Mouse (Mus musculus): ENCODE data around the gene Hoxa2.

Hoxa2 gene

GRCm38 (mm10) chr6:52164051-52164625 is 493 bp downstream of the Hoxa2 start:
- DNase-seq (ENCODE audit: low spot score in 2 of 2), result no peak

- DNase-seq (ENCODE audit: low spot score in 2 of 2), result no peak
Measured at GRCm38 (mm10) chr6:52163366-52164031, 1.1 kb downstream of the Hoxa2 start.

GRCm38 (mm10) chr6:52162611-52163365 is 1.8 kb downstream of the Hoxa2 start:
- no peak for DNase-seq (ENCODE audit: low spot score in 2 of 2)

- no peak for DNase-seq (ENCODE audit: low spot score in 2 of 2)
Measured at GRCm38 (mm10) chr6:52162093-52162380, 2.6 kb downstream of the Hoxa2 start.

GRCm38 (mm10) chr6:52161336-52162092 is 3.1 kb downstream of the Hoxa2 start:
- no peak for DNase-seq (ENCODE audit: low spot score in 2 of 2)

- no peak for DNase-seq (ENCODE audit: low spot score in 2 of 2)
Measured at GRCm38 (mm10) chr6:52160511-52161335, 3.9 kb downstream of the Hoxa2 start.

- no peak for DNase-seq (ENCODE audit: low spot score in 2 of 2)
Measured at GRCm38 (mm10) chr6:52159979-52160378, 4.7 kb downstream of the Hoxa2 start.

- DNase-seq (ENCODE audit: low spot score in 2 of 2), result no peak
Measured at GRCm38 (mm10) chr6:52159164-52159761, 5.4 kb downstream of the Hoxa2 start.

GRCm38 (mm10) chr6:52158276-52159051 is 6.2 kb downstream of the Hoxa2 start, which contains the start of gene Hoxa1:
Gene Hoxa1 (minus strand): TSS chr6:52158317.
- no peak for DNase-seq (ENCODE audit: low spot score in 2 of 2)

- no peak for DNase-seq (ENCODE audit: low spot score in 2 of 2)
Measured at GRCm38 (mm10) chr6:52157466-52158275, 7.0 kb downstream of the Hoxa2 start.

- DNase-seq (ENCODE audit: low spot score in 2 of 2), result no peak
Measured at GRCm38 (mm10) chr6:52156551-52157200, 8.0 kb downstream of the Hoxa2 start.

GRCm38 (mm10) chr6:52155471-52155870 is 9.2 kb downstream of the Hoxa2 start:
- DNase-seq (ENCODE audit: low spot score in 2 of 2), result no peak

GRCm38 (mm10) chr6:52154044-52154443 is 10.6 kb downstream of the Hoxa2 start:
- no peak for DNase-seq (ENCODE audit: low spot score in 2 of 2)

- no peak for DNase-seq (ENCODE audit: low spot score in 2 of 2)
Measured at GRCm38 (mm10) chr6:52153270-52153669, 11.4 kb downstream of the Hoxa2 start.

- DNase-seq (ENCODE audit: low spot score in 2 of 2), result no peak
Measured at GRCm38 (mm10) chr6:52152226-52153193, 12.1 kb downstream of the Hoxa2 start.

GRCm38 (mm10) chr6:52151571-52151970 is 13.1 kb downstream of the Hoxa2 start:
- no peak for DNase-seq (ENCODE audit: low spot score in 2 of 2)

GRCm38 (mm10) chr6:52150401-52150966 is 14.1 kb downstream of the Hoxa2 start:
- DNase-seq (ENCODE audit: low spot score in 2 of 2), result no peak

Measured in cerebellum, postnatal 4 days (tissue).